Comparison of ENCODE assay signal across 20 mouse cellular contexts in the genomic region with DNA sequence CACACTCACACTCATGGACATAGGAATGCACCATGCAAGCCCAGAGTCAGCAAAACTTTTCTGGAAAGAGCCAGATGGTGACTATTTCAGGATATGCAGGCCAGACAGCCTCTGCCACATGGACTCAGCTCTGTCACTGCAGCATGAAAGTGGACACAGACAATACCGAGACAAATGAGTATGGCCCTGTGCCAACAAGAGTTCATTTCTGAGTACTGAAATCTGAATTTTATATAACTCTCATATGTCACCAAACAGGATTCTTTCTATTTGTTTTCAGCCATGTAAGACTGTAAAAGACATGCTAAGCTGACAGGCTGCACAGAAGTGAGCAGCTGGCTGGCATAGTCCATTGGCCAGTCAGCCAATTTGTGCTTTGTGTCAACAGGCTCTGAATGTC.
A peak's percentile ranks its signal among the peaks of the same experiment; 100 is the strongest.
DNase-seq lines count a peak whose midpoint lies in the region; ATAC-seq and TF ChIP-seq lines count a peak whose summit lies in the region.
"Had no signal": no experiment of that assay in that cellular context is flagged by ENCODE, and none has a peak within 500 bp of the region (broad histone marks: within the 10 kb centered on the region; RNA-seq: fewer than 3 reads in every experiment).

No protein-coding gene starts in this region.

- peak; percentile 46 to 57 for DNase-seq in cerebellum, postnatal 10 days
- no peak for DNase-seq in cerebellum, adult 18-20 months
- peak; percentile 24 to 37 for DNase-seq in frontal cortex, adult 2 months (ENCODE audit: extremely low spot score in 1 of 2, low spot score in 1 of 2)
- no peak for DNase-seq in frontal cortex, postnatal 10 days (ENCODE audit: low spot score in 2 of 2)
- peak; percentile 29 for DNase-seq in lung, postnatal 10 days
- DNase-seq in lung, adult 18-20 months = no peak
- peak; percentile 70 for DNase-seq in brain, adult 2 months (ENCODE audit: low read depth, low spot score)
- DNase-seq: adrenal gland, postnatal 36 days; cerebellum, adult 11-12 months; kidney, adult 8-10 months; kidney, postnatal 10 days; thymus, adult 2 months; thymus, postnatal 4 days had no signal

- H3K9ac ChIP-seq in intestine, postnatal 0 days (ENCODE audit: low read depth, low read length) = no peak overlapping the region
- H3K9ac ChIP-seq: embryonic facial prominence, embryonic 15.5 days; hindbrain, embryonic 13.5 days; limb, embryonic 15.5 days; liver, embryonic 14.5 days; midbrain, embryonic 12.5 days had no signal

- no peaks in the 10 kb centered on the region for H3K4me1 ChIP-seq in intestine, postnatal 0 days (replicated peaks; ENCODE audit: control insufficient read depth, insufficient read depth, low read length)
- H3K4me1 ChIP-seq: embryonic facial prominence, embryonic 15.5 days; limb, embryonic 15.5 days had no signal

- ATAC-seq in intestine, postnatal 0 days = no peak

- H3K36me3 ChIP-seq in intestine, postnatal 0 days (ENCODE audit: control insufficient read depth, insufficient read depth) = no peaks in the 10 kb centered on the region
- H3K36me3 ChIP-seq: embryonic facial prominence, embryonic 15.5 days; hindbrain, embryonic 13.5 days; limb, embryonic 15.5 days; midbrain, embryonic 12.5 days had no signal

- H3K4me3 ChIP-seq in intestine, postnatal 0 days (ENCODE audit: low read depth, low read length) = no peak overlapping the region
- H3K4me3 ChIP-seq: embryonic facial prominence, embryonic 15.5 days; hindbrain, embryonic 13.5 days; limb, embryonic 15.5 days; midbrain, embryonic 12.5 days had no signal

- H3K4me2 ChIP-seq in intestine, postnatal 0 days (replicated peaks; ENCODE audit: low read depth) = no peak overlapping the region
- H3K4me2 ChIP-seq: embryonic facial prominence, embryonic 15.5 days; hindbrain, embryonic 13.5 days; limb, embryonic 15.5 days; midbrain, embryonic 12.5 days had no signal

- H3K9me3 ChIP-seq in intestine, postnatal 0 days (ENCODE audit: control insufficient read depth) = no peaks in the 10 kb centered on the region
- H3K9me3 ChIP-seq: embryonic facial prominence, embryonic 15.5 days; hindbrain, embryonic 13.5 days; limb, embryonic 15.5 days; midbrain, embryonic 12.5 days had no signal

- no peak overlapping the region for H3K27ac ChIP-seq in intestine, postnatal 0 days (ENCODE audit: low read depth, low read length)
- H3K27ac ChIP-seq: embryonic facial prominence, embryonic 15.5 days; hindbrain, embryonic 13.5 days; limb, embryonic 15.5 days; liver, embryonic 14.5 days; midbrain, embryonic 12.5 days; stomach, postnatal 0 days had no signal

- TF ChIP-seq CTCF in intestine, postnatal 0 days (IDR thresholded peaks at IDR 0.05; ENCODE audit: low read depth) = no peak

- H3K27me3 ChIP-seq in intestine, postnatal 0 days (replicated peaks; ENCODE audit: control insufficient read depth, insufficient read depth, low read length) = no peaks in the 10 kb centered on the region
- H3K27me3 ChIP-seq: embryonic facial prominence, embryonic 15.5 days; hindbrain, embryonic 13.5 days; limb, embryonic 15.5 days; midbrain, embryonic 12.5 days had no signal

- WGBS in intestine, postnatal 0 days = 71% methylated on average over 1 of the region's 1 CpGs

Comparison
In these comparisons a context has a peak if more than half of its experiments do, and no peak if none do; other contexts are left out.
1. DNase-seq: peak in cerebellum, postnatal 10 days (2 of 2), frontal cortex, adult 2 months (2 of 2), lung, postnatal 10 days (single experiment) and brain, adult 2 months (single experiment); none in cerebellum, adult 18-20 months (0 of 2), frontal cortex, postnatal 10 days (0 of 2) and lung, adult 18-20 months (0 of 2).